Mouse (Mus musculus) MEL (cell line): ENCODE data around the gene Olfr191.
"Not testable (repeated sequence)": the region's sequence is repeated elsewhere in the genome, so short reads cannot be mapped to it uniquely, and the experiment has no call there.

ENCODE experiments used
- CHD2 ChIP-seq: IDR thresholded peaks from 2 replicates; pipeline ENCODE4 v1.6.1; 2011; ENCODE audit warnings: low read length, improper control_type of control experiment
- CTCF ChIP-seq, 3 experiments: IDR thresholded peaks in 2 of 3; conservative IDR thresholded peaks in 1 of 3; 2 replicates each; pipeline ENCODE4 v1.5.1; 2011 to 2012; ENCODE audit warnings: low read length in 3 of 3, low read depth in 2 of 3, mild to moderate bottlenecking in 2 of 3, improper control_type of control experiment in 1 of 3, inconsistent platforms in 1 of 3, mixed read lengths in 1 of 3, moderate library complexity in 1 of 3; ENCODE audit not compliant: control insufficient read depth in 1 of 3, insufficient read depth in 1 of 3, poor library complexity in 1 of 3, severe bottlenecking in 1 of 3
- ELF1 ChIP-seq: IDR thresholded peaks from 2 replicates; pipeline ENCODE4 v1.6.1; 2014; ENCODE audit warnings: low read depth, mild to moderate bottlenecking, inconsistent platforms, low read length, improper control_type of control experiment, moderate library complexity
- EP300 ChIP-seq, 2 experiments: IDR thresholded peaks; 2 replicates each; pipeline ENCODE4 v1.6.1; 2011; ENCODE audit warnings: improper control_type of control experiment in 2 of 2, low read length in 2 of 2, low read depth in 1 of 2, mild to moderate bottlenecking in 1 of 2
- GATA1 ChIP-seq: IDR thresholded peaks from 2 replicates; pipeline ENCODE4 v1.6.1; 2011; ENCODE audit warnings: low read depth, low read length, improper control_type of control experiment
- KAT2A ChIP-seq: conservative IDR thresholded peaks from 2 replicates; pipeline ENCODE4 v1.6.1; 2012; ENCODE audit warnings: low read depth, low read length, improper control_type of control experiment, inconsistent platforms
- POLR2A ChIP-seq, 2 experiments: IDR thresholded peaks; 2 replicates each; pipeline ENCODE4 v1.6.1; 2011 to 2012; ENCODE audit warnings: low read length in 2 of 2, mild to moderate bottlenecking in 2 of 2, control low read depth in 1 of 2, improper control_type of control experiment in 1 of 2, low read depth in 1 of 2, moderate library complexity in 1 of 2; ENCODE audit not compliant: control insufficient read depth in 1 of 2, insufficient read depth in 1 of 2, poor library complexity in 1 of 2
- SMC3 ChIP-seq: IDR thresholded peaks from 2 replicates; pipeline ENCODE4 v1.6.1; 2011; ENCODE audit warnings: low read depth, low read length, improper control_type of control experiment
- TCF12 ChIP-seq: IDR thresholded peaks from 2 replicates; pipeline ENCODE4 v1.6.1; 2014; ENCODE audit warnings: low read depth, mild to moderate bottlenecking, inconsistent platforms, low read length, improper control_type of control experiment, moderate library complexity
- USF1 ChIP-seq: IDR thresholded peaks from 2 replicates; pipeline ENCODE4 v1.6.1; 2014; ENCODE audit warnings: low read depth, mild to moderate bottlenecking, inconsistent platforms, low read length, improper control_type of control experiment, moderate library complexity
- ZNF384 ChIP-seq: IDR thresholded peaks from 2 replicates; pipeline ENCODE4 v1.6.1; 2012; ENCODE audit warnings: low read depth, mild to moderate bottlenecking, inconsistent platforms, low read length, improper control_type of control experiment

- TF ChIP-seq CTCF (IDR thresholded peaks at IDR 0.05 in 2 of 3, conservative IDR thresholded peaks at IDR 0.05 in 1 of 3; ENCODE audit: control insufficient read depth in 1 of 3, insufficient read depth in 1 of 3, low read depth in 2 of 3, low read length in 3 of 3, poor library complexity in 1 of 3, severe bottlenecking in 1 of 3); KAT2A; POLR2A (IDR thresholded peaks at IDR 0.05; ENCODE audit: control insufficient read depth in 1 of 2, insufficient read depth in 1 of 2, low read depth in 1 of 2, low read length in 2 of 2, poor library complexity in 1 of 2); USF1; EP300 (IDR thresholded peaks at IDR 0.05; ENCODE audit: low read depth in 1 of 2, low read length in 2 of 2); ELF1; GATA1; ZNF384; CHD2; TCF12; SMC3: not testable (repeated sequence)
Measured at GRCm38 (mm10) chr16:59089722-59090121, at the start of gene Olfr191.
